Mouse (Mus musculus): ENCODE measurements around the gene Cacna2d1. TPM values are rescaled to one million over a fixed set of nuclear protein-coding genes. Genes with fewer than 3 reads are reported as not detected.

Gene Cacna2d1
- polyA plus RNA-seq, 1 experiment from 2014 or later, result 26.5 TPM

GRCm38 (mm10) chr5:16370706-16371105, 436.2 kb downstream of the Cacna2d1 start:
- DNase-seq (ENCODE audit: low spot score) (no peak), ATAC-seq (ENCODE audit: low FRiP score) (no peak)
- Histone ChIP-seq H3K27me3 (ENCODE audit: control insufficient read depth, insufficient read depth, low read length) (no peaks in the 10 kb centered on the region), H3K4me3 (ENCODE audit: low read depth, low read length) (no peak overlapping the region), H3K9me3 (ENCODE audit: control insufficient read depth, low read length) (no peaks in the 10 kb centered on the region), H3K9ac (ENCODE audit: low read depth, low read length) (no peak overlapping the region), H3K36me3 (ENCODE audit: control insufficient read depth, insufficient read depth, low read length) (no peaks in the 10 kb centered on the region), H3K27ac (ENCODE audit: low read depth, low read length) (no peak overlapping the region), H3K4me2 (replicated peaks; ENCODE audit: low read depth, low read length) (no peak overlapping the region), H3K4me1 (replicated peaks; ENCODE audit: control insufficient read depth, insufficient read depth, low read length) (no peaks in the 10 kb centered on the region)
- WGBS, result 83% methylated on average over 8 of the region's 8 CpGs

DNA sequence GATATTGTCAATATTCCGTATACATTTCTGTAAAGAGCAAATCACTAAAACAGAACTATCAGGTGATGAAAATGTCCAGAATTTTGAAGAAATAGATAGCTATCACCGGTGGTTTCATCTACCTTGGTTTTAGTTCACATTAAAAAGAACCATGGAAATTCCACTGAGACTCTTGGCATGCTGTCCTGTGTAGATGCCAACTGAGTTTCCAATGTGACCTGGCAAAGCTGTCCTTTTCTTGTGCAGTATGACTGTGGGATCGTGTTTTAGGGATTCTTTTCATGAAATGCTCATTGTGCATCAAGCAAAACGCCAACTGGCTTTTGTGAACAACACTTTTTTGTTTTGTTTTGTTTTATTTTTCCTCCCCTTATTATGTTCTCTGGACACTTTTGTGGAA, 439.5 kb downstream of the Cacna2d1 start:
- Histone ChIP-seq H3K27me3 (ENCODE audit: control insufficient read depth, insufficient read depth, low read length) (no peaks in the 10 kb centered on the region), H3K9ac (ENCODE audit: low read depth, low read length) (no peak overlapping the region), H3K4me3 (ENCODE audit: low read depth, low read length) (no peak overlapping the region), H3K36me3 (ENCODE audit: control insufficient read depth, insufficient read depth, low read length) (no peaks in the 10 kb centered on the region), H3K27ac (ENCODE audit: low read depth, low read length) (no peak overlapping the region), H3K4me2 (replicated peaks; ENCODE audit: low read depth, low read length) (no peak overlapping the region), H3K4me1 (replicated peaks; ENCODE audit: control insufficient read depth, insufficient read depth, low read length) (no peaks in the 10 kb centered on the region), H3K9me3 (ENCODE audit: control insufficient read depth, low read length) (no peaks in the 10 kb centered on the region)
- 87% methylated on average over 4 of the region's 4 CpGs for WGBS
- DNase-seq (ENCODE audit: low spot score) (no peak), ATAC-seq (ENCODE audit: low FRiP score) (no peak)

DNA sequence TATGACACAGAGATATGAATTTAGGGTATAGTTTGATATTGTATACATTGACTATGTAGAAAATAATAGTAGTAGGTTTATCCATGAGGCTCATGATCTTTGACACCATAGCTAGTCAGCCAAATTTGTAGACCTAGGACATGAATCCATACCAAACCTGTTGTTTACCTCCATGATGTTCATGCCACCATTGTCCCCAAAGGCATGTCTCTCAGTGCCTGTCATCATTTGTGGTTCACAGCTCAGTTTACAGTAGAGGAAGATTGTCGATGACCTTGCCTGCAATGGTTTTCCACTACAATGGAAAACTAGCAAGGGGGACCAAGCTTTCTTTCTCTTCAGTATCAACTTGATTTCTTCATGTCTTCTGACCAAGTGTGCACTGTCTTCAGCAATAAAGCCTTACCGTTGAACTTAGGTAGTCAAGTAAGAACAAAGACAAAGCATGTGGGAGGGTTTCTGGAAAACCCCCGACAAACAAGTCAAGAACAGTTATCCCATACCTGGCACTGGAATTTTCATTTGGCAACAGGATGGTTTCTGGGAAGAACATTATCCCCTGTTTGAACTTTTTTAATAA, 441.9 kb downstream of the Cacna2d1 start:
- no peaks in the 10 kb centered on the region for H3K9me3 ChIP-seq (ENCODE audit: control insufficient read depth, low read length)
- H3K9ac ChIP-seq (ENCODE audit: low read depth, low read length), result no peak overlapping the region
- H3K27ac ChIP-seq (ENCODE audit: low read depth, low read length), result no peak overlapping the region
- no peaks in the 10 kb centered on the region for H3K4me1 ChIP-seq (replicated peaks; ENCODE audit: control insufficient read depth, insufficient read depth, low read length)
- DNase-seq (ENCODE audit: low spot score) (no peak), ATAC-seq (ENCODE audit: low FRiP score) (no peak)
- H3K36me3 ChIP-seq (ENCODE audit: control insufficient read depth, insufficient read depth, low read length), result no peaks in the 10 kb centered on the region
- WGBS, result 94% methylated on average over 3 of the region's 3 CpGs
- no peak overlapping the region for H3K4me2 ChIP-seq (replicated peaks; ENCODE audit: low read depth, low read length)
- H3K27me3 ChIP-seq (ENCODE audit: control insufficient read depth, insufficient read depth, low read length), result no peaks in the 10 kb centered on the region
- no peak overlapping the region for H3K4me3 ChIP-seq (ENCODE audit: low read depth, low read length)

DNA sequence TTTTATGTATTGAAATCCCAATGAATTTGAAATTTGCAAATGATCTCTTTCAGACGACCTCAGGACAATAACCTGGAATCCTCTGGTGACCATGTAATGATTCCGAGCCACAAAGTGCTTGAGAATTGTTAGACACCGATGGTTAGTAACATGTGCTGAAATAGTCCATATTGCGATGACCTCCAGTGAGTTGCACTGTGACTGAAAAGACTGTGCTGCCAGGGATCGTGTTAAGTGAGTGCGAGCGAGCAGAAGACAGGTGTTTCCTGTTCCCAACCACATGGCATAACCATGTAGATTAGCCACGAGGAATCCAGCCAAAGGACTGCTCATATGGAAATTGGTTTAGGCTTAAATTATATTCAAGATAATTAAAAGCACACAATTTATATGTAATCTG, 475.5 kb downstream of the Cacna2d1 start:
- Histone ChIP-seq H3K9ac (ENCODE audit: low read depth, low read length) (no peak overlapping the region), H3K9me3 (ENCODE audit: control insufficient read depth, low read length) (no peaks in the 10 kb centered on the region), H3K27me3 (ENCODE audit: control insufficient read depth, insufficient read depth, low read length) (no peaks in the 10 kb centered on the region), H3K27ac (ENCODE audit: low read depth, low read length) (no peak overlapping the region), H3K4me1 (replicated peaks; ENCODE audit: control insufficient read depth, insufficient read depth, low read length) (no peaks in the 10 kb centered on the region), H3K36me3 (ENCODE audit: control insufficient read depth, insufficient read depth, low read length) (no peaks in the 10 kb centered on the region), H3K4me3 (ENCODE audit: low read depth, low read length) (no peak overlapping the region), H3K4me2 (replicated peaks; ENCODE audit: low read depth, low read length) (no peak overlapping the region)
- WGBS, result 86% methylated on average over 8 of the region's 8 CpGs
- ATAC-seq (ENCODE audit: low FRiP score) (no peak), DNase-seq (ENCODE audit: low spot score) (no peak)

DNA sequence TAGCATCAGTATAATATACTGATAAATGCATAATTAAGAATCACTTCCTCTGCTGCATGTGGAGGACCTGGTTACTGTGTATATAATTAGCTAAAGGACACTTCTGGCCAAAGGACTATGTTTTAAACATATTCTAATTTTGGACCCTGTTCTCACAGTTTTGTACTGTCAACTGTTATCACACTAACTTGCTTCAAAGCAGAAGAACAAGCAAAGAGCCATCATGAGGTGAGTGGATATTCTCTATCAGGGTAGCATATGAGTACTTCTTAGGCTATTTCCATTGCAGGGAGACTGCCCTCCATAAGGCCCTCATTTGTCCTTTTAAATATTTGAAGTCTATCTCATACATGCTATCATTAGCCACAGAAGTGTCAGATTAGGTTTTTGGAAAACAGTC, 480.2 kb downstream of the Cacna2d1 start:
- H3K4me2 ChIP-seq (replicated peaks; ENCODE audit: low read depth, low read length), result no peak overlapping the region
- no peak overlapping the region for H3K9ac ChIP-seq (ENCODE audit: low read depth, low read length)
- H3K27me3 ChIP-seq (ENCODE audit: control insufficient read depth, insufficient read depth, low read length), result no peaks in the 10 kb centered on the region
- no peak overlapping the region for H3K27ac ChIP-seq (ENCODE audit: low read depth, low read length)
- ATAC-seq (ENCODE audit: low FRiP score), result no peak
- H3K36me3 ChIP-seq (ENCODE audit: control insufficient read depth, insufficient read depth, low read length), result no peaks in the 10 kb centered on the region
- H3K4me3 ChIP-seq (ENCODE audit: low read depth, low read length), result no peak overlapping the region
- no peaks in the 10 kb centered on the region for H3K9me3 ChIP-seq (ENCODE audit: control insufficient read depth, low read length)
- DNase-seq (ENCODE audit: low spot score), result no peak
- no peaks in the 10 kb centered on the region for H3K4me1 ChIP-seq (replicated peaks; ENCODE audit: control insufficient read depth, insufficient read depth, low read length)

- Histone ChIP-seq H3K27me3 (ENCODE audit: control insufficient read depth, insufficient read depth, low read length) (no peaks in the 10 kb centered on the region), H3K9ac (ENCODE audit: low read depth, low read length) (no peak overlapping the region), H3K9me3 (ENCODE audit: control insufficient read depth, low read length) (no peaks in the 10 kb centered on the region), H3K4me1 (replicated peaks; ENCODE audit: control insufficient read depth, insufficient read depth, low read length) (no peaks in the 10 kb centered on the region), H3K4me3 (ENCODE audit: low read depth, low read length) (no peak overlapping the region), H3K27ac (ENCODE audit: low read depth, low read length) (no peak overlapping the region), H3K4me2 (replicated peaks; ENCODE audit: low read depth, low read length) (no peak overlapping the region), H3K36me3 (ENCODE audit: control insufficient read depth, insufficient read depth, low read length) (no peaks in the 10 kb centered on the region)
- DNase-seq (ENCODE audit: low spot score) (no peak), ATAC-seq (ENCODE audit: low FRiP score) (no peak)
- WGBS, result 74% methylated on average over 1 of the region's 1 CpGs
Observed at GRCm38 (mm10) chr5:16417996-16418395, 483.5 kb downstream of the Cacna2d1 start.

DNA sequence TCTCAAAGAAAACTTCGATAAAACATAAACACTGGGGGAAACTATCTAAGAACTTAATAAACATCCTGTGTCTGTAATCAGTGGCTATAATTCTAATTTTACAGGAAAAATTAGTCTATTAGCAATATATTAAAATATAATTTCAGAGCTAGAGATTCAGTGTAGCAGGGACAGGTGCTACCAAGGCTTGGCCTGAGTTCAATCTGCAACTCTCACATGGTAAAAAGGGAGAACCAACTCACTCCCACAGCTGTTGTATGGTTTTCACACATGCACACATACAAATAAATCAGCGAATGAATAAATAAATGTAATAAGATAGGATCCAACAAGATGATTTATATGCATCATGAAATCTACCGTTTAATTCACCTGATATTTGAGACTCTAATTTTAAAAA, 484.0 kb downstream of the Cacna2d1 start:
- Histone ChIP-seq H3K9ac (ENCODE audit: low read depth, low read length) (no peak overlapping the region), H3K27ac (ENCODE audit: low read depth, low read length) (no peak overlapping the region), H3K4me3 (ENCODE audit: low read depth, low read length) (no peak overlapping the region), H3K4me1 (replicated peaks; ENCODE audit: control insufficient read depth, insufficient read depth, low read length) (no peaks in the 10 kb centered on the region), H3K9me3 (ENCODE audit: control insufficient read depth, low read length) (no peaks in the 10 kb centered on the region), H3K36me3 (ENCODE audit: control insufficient read depth, insufficient read depth, low read length) (no peaks in the 10 kb centered on the region), H3K4me2 (replicated peaks; ENCODE audit: low read depth, low read length) (no peak overlapping the region), H3K27me3 (ENCODE audit: control insufficient read depth, insufficient read depth, low read length) (no peaks in the 10 kb centered on the region)
- no peak for DNase-seq (ENCODE audit: low spot score)
- WGBS, result 85% methylated on average over 3 of the region's 3 CpGs
- ATAC-seq (ENCODE audit: low FRiP score), result no peak

Other genes starting within 250 kb of the Cacna2d1 start
- gene Speer4c, start 220.4 kb upstream of the Cacna2d1 start, polyA plus RNA-seq (2014; fragmentation: Nextera tagmentation; extraction: Ambion mirVana), result not detected in 2 replicates